Mouse (Mus musculus): Measurements from ENCODE around the gene Gm21969. TPM values are rescaled to one million over a fixed set of nuclear protein-coding genes. Genes with fewer than 3 reads are reported as not detected.

Gene Gm21969
- total RNA-seq, 1 experiment from 2014 or later, result not detected

- ATAC-seq (replicated peaks; ENCODE audit: low read depth, poor library complexity, severe bottlenecking), result no peak
Observed at GRCm38 (mm10) chr4:139614524-139615260, 11.7 kb downstream of the Gm21969 start.

GRCm38 (mm10) chr4:139616276-139617000 is 13.5 kb downstream of the Gm21969 start:
- peak; percentile 97 for ATAC-seq (replicated peaks; ENCODE audit: low read depth, poor library complexity, severe bottlenecking)

- ATAC-seq (replicated peaks; ENCODE audit: low read depth, poor library complexity, severe bottlenecking), result 0 out of 2 replicates have a peak, but pooled peaks have one; percentile 12
Observed at GRCm38 (mm10) chr4:139617001-139617364, 14.0 kb downstream of the Gm21969 start.

DNA sequence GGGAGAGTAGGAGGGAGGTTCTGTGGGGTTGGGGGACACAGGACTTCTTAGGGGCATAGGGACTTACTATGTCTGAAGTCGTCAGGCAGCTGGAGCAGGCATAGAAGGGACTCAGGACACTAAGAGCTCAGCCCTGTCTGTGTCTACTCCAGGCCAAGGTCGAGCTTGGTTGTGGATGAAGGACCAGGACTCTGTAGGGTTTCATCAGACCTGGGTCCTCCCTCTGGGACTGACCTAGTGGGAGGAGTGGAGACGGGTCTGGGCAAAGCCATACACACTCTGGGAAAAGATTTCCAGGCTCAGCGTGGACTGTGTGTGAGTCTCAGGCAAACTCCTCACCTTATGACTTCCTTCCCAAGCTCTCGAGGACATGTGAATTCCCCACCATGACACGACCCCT is 16.8 kb downstream of the Gm21969 start:
- ATAC-seq (replicated peaks; ENCODE audit: low read depth, poor library complexity, severe bottlenecking), result no peak

DNA sequence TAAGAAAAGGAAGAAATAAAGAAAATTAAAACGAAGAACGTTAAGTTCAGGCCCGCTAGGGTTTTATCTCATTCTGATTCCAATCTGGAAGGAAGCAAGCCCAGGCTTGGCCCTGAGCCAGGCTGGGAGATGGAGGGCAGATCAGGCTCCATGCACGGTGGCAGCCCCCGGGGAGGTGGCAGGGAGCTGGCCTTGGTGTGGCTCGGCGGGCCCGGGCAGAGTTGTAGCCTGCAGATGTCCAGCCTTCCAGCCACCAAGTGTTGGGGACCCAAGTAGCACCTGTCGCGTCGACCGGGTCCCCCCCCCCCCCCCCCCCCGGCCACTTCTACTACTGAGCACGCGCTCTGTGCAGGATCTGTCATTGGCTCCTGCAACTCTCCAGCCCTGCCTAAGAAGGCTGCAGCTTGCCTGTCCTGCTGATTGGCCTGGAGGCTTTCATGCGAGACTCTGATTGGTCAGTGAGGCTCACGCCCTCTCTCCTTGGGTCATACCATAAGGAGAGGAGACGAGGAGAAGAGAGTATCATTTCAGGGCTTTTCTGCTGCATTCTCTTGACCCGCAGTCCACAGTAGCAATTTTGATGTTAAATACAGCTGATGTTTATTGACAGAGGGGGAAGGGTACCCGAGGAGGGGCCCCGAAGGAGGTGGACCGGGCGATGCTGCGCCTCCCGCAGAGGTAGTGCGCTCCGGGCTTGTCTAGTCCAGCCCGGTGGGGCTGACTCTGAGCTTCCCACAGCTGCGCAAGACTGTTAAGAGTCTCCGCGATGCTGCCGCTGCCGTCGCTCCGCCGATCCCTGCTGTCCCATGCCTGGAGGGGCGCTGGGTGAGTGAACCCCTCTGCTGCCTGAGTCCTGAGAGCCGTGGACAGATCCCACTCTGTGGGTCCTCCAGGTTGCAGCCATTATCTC is 19.6 kb downstream of the Gm21969 start, which contains the start of gene Aldh4a1:
Gene Aldh4a1 (plus strand): TSS at position 494 of the 910 bp plus-strand sequence.
- ATAC-seq (replicated peaks; ENCODE audit: low read depth, poor library complexity, severe bottlenecking), result peak; percentile 98

DNA sequence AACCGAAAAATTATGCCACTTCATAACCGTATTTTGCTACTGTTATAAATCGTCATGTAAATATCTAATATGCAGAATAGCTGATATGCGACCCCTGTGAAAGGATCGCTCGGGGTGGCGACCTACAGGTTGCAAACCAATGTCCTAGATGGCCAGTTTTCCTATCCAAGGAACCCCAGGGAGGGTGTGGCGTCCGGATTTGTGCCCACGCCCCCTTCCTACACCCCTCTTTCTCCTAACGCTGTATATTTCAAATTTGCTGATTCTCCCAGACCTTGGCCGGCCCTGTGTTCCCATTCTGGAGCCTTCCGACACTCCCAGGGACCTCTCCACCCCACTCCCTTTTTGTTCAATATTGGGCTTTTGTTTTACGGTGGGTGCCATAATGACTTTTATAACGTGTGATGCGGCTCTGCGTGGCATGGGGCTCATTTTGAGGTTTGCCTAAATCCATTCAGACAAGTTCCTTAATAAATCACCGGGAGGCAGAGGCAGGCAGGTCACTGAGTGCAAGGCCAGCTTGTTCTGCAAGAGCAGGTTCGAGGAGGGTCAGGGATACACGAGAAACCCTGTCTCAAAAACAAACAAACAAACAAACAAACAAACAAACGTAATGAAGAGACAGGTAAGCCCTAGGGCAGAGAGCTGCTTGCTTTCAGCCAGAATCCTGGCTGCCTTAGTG is 20.6 kb downstream of the Gm21969 start:
- ATAC-seq (replicated peaks; ENCODE audit: low read depth, poor library complexity, severe bottlenecking), result no peak

- no peak for ATAC-seq (replicated peaks; ENCODE audit: low read depth, poor library complexity, severe bottlenecking)
Observed at GRCm38 (mm10) chr4:139624116-139624489, 21.1 kb downstream of the Gm21969 start.

DNA sequence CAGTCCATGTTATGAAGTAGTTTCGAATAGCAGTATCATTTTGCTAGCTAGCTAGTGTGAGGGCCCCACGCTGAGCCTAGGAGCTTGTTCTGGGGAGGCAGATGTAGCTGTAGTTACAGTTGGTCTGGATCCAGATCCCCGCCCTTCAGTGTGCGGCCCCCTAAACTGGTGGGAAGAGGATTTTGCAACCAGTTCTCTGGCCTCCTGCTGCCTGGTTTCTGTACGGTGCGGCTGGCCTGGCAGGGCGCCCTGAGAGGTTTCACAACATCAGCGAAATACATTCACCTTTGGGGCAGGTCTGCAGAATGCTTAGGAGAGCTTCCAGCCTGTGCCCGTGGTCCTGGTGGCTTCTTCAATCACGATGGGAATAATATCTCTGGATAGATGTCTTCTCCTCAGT is 21.7 kb downstream of the Gm21969 start:
- no peak for ATAC-seq (replicated peaks; ENCODE audit: low read depth, poor library complexity, severe bottlenecking)

DNA sequence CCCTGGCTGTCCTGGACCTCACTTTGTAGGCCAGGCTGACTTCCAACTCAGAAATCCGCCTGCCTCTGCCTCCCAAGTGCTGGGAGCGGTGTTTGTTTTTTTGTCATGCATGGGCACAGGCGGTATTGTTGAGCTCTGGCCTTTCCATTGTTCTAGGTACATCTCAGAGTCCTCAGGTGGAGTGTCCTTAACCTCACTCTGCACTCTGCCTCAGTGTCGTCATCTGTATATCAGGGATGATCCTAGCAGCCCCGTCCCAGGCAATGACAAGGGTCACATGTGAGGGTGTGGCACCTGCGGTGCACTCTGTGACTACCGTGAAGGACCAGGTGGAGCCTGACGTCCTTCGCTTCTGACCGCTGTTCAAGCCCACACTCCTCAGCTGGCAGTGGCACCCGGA is 24.4 kb downstream of the Gm21969 start:
- ATAC-seq (replicated peaks; ENCODE audit: low read depth, poor library complexity, severe bottlenecking), result no peak

DNA sequence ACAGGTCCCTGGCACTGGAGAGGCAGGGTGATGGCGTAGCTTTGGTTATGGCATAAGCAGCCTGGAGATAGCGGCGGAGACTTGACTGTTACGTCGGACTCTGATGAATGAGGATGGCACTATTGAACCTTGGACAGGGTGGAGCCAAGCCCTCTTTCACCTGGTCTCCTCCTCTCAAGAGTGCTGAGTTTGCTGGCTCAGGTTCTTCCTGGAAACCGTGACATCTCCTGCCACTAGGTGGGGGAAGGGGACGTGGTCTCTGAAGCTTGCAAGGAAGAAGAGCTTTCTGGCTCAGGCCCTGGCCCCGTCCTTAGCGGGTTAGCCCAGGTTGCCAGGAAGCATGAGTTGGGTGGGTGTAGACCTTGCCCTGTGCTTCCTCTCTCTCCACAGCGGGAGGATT is 27.2 kb downstream of the Gm21969 start:
- no peak for ATAC-seq (replicated peaks; ENCODE audit: low read depth, poor library complexity, severe bottlenecking)

DNA sequence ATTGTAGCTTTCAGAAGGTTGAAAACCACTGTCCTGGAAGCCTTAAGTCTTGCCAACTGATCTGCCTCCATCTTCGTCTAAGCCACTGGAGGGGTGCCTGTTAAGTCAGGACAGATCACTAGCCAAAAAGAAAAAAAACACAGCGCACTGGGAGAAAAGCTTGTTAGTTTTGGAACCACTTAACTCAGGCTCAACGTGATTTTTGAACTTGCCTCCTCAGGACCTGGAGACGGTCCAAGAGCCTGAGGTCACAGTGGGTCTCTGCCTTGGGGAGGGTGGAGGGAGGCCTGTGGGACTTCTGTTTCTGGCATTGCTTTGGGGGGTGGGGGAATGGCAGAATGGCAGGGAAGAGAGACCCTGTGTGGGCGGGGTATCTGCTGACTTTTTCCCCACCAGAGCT is 28.2 kb downstream of the Gm21969 start:
- ATAC-seq (replicated peaks; ENCODE audit: low read depth, poor library complexity, severe bottlenecking), result no peak

DNA sequence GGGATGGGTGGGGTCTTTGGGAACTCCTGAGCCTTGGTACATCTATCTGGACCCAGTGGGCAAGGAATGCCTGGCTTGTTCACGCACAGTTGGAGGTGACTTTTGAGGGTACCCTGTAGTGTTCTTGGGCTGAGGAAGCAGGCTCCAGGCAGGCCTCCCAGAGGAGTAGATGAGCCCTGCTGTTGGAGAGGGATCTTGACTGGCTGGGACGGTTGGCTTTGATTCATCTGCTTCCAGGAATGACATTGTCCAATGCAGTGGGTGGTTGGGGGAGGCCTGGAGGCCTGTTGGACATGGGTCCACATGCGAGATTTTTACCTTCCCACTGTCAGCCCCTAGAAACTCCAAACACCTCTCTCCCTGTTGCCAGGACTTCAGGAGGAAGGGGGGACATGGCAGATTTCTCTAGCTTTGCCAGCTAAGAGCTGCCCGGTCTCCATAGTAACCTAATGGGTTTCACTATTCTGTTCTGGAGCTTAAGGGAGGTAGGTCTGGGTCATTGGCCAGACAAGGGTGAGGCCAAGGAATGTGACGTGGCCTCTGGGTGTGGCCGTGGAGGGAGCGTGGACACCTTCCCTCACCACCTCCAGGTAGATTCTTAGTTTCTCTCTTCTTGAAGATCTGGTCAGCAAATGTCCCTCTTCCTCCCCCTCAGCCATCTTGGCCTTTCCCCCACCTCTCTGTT is 28.7 kb downstream of the Gm21969 start:
- ATAC-seq (replicated peaks; ENCODE audit: low read depth, poor library complexity, severe bottlenecking), result no peak

- no peak for ATAC-seq (replicated peaks; ENCODE audit: low read depth, poor library complexity, severe bottlenecking)
Observed at GRCm38 (mm10) chr4:139632254-139632580, 29.2 kb downstream of the Gm21969 start.

GRCm38 (mm10) chr4:139636373-139636772 is 33.4 kb downstream of the Gm21969 start:
- no peak for ATAC-seq (replicated peaks; ENCODE audit: low read depth, poor library complexity, severe bottlenecking)

DNA sequence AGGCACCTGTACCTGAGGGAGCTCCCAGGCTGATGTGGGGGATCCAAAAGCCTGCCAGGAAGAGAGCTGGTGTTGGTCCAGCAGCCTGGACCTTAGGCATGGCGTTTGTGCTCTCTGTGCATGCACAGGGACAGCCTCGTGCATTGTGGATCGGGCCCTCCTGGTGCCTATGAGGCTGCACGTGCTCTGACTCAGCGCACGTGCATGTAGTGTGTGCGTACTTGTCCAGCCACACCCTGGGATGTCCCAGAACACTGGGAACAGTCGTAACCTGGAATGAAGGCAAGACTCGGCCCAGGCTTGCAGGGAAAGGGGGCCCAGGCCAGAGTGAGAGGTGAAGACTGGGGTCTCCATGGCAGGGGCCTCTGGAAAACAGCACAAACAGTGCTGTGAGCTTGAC is 34.9 kb downstream of the Gm21969 start:
- ATAC-seq (replicated peaks; ENCODE audit: low read depth, poor library complexity, severe bottlenecking), result no peak

DNA sequence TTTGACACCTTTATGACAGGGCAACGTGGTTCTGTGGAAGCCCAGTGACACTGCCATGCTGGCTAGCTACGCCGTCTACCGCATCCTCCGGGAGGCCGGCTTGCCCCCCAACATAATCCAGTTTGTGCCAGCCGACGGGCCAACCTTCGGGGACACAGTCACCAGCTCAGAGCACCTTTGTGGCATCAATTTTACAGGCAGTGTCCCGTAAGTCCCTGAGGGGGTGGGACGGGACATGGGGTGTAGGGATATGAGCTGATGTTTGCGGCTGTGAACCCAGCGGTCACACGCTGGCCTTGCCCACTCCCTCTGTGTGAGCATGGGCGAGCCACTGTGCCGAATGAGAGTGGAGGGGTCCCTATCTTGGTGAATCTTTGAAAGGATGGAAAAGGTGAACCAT is 35.4 kb downstream of the Gm21969 start:
- ATAC-seq (replicated peaks; ENCODE audit: low read depth, poor library complexity, severe bottlenecking), result no peak

DNA sequence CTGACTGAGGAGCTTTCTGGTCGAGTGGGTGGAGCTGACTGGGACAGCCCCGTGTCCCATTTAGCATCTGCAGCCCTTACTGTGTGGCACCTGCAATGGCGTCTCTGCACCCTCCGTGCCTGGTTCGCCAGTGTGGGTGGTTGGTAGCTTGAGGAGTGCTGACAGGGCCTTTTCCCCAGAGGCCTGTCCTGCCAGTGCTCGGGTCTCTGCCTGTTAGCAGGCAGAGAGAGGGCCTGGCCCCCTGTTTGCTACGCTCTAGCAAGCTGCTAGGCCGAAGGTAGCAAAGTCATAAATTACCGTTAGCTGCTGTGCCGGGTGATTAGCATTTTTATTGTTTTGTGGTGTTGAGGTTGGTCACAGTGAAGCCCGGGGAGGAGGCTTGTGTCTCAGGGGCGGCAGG is 36.8 kb downstream of the Gm21969 start:
- ATAC-seq (replicated peaks; ENCODE audit: low read depth, poor library complexity, severe bottlenecking), result 0 out of 2 replicates have a peak, but pooled peaks have one; percentile 1

GRCm38 (mm10) chr4:139640333-139640732 is 37.3 kb downstream of the Gm21969 start:
- peak; percentile 37; the same call in 1 of the 2 replicates for ATAC-seq (replicated peaks; ENCODE audit: low read depth, poor library complexity, severe bottlenecking)

DNA sequence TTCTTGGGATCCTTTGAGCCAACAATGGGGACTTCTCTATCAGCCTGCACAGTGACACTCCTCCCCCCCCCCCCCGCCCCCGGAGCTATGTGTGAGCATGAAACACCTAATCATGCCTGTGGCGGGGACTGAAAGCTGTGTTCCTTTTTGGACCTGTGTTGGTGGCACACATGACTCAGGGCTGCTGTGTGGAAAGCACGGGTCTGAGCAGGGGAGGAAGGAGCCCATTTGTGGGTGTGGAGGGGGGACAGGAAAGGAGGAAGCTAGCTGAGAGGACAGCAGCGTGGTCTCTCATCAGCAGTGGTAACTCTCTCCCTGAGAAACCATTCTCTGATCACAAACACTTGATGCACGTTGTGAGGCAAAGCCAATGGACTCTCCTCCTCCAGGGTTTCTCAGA is 37.8 kb downstream of the Gm21969 start:
- peak; percentile 61 for ATAC-seq (replicated peaks; ENCODE audit: low read depth, poor library complexity, severe bottlenecking)
